ENCODE assay signal across 31 mouse cellular contexts in the genomic region with DNA sequence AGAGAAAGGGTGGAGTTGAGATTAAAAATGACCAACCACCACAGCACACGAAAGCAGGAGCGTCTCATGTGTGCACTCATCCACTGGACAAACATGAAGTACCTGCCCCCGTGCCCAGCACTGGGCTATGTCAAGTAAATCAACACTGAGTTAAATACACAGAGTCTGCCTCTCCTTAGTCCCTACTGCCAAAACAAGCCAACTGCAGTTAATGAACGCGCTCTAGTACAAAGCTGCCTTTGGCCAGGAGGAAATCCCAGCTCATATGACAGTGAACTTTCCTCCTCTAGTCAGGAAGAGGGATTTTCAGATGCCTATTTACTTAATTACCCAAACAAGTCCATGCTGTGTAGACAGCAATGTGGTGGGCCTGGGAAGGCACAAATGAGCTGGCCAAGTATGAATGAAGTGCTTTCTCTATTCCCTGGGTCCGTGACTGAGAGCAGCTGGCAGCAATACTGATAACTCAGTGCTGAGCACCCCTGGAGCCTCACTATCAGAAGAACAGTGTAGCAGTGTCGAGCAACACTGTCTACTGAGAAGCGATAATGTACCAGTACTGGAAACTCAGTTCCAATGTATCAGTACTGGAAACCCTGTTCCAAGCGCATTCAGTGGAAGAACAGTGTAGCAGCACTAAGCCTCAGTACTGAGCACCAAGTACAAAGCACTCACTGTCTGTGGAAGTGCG.
A peak's percentile ranks its signal among the peaks of the same experiment; 100 is the strongest.
DNase-seq lines count a peak whose midpoint lies in the region; ATAC-seq lines count a peak whose summit lies in the region.
"Had no signal": no experiment of that assay in that cellular context is flagged by ENCODE, and none has a peak within 500 bp of the region (broad histone marks: within the 10 kb centered on the region; RNA-seq: fewer than 3 reads in every experiment).

No protein-coding gene starts in this region.

- no peak overlapping the region for H3K4me3 ChIP-seq in lung, embryonic 16.5 days (ENCODE audit: low read length)
- H3K4me3 ChIP-seq in liver, embryonic 15.5 days (replicated peaks), result no peak overlapping the region
- H3K4me3 ChIP-seq in stomach, embryonic 16.5 days (replicated peaks; ENCODE audit: low read length), result no peak overlapping the region
- H3K4me3 ChIP-seq: embryonic facial prominence, embryonic 13.5 days; forebrain, embryonic 13.5 days; heart, embryonic 13.5 days; megakaryocyte, embryonic 14.5 days; midbrain, embryonic 13.5 days had no signal

- no peaks in the 10 kb centered on the region for H3K36me3 ChIP-seq in lung, embryonic 16.5 days (ENCODE audit: control insufficient read depth, insufficient read depth, low read length)
- H3K36me3 ChIP-seq in liver, embryonic 15.5 days (replicated peaks), result no peaks in the 10 kb centered on the region
- no peaks in the 10 kb centered on the region for H3K36me3 ChIP-seq in stomach, embryonic 16.5 days (ENCODE audit: control insufficient read depth, insufficient read depth, low read length)
- H3K36me3 ChIP-seq: embryonic facial prominence, embryonic 13.5 days; G1E; heart, embryonic 13.5 days; midbrain, embryonic 13.5 days had no signal

- H3K27me3 ChIP-seq in lung, embryonic 16.5 days (ENCODE audit: control insufficient read depth, insufficient read depth, low read depth, low read length), result no peaks in the 10 kb centered on the region
- H3K27me3 ChIP-seq in liver, embryonic 15.5 days, result peaks cover 5% of the 10 kb centered on the region; the same call in 1 of the 2 replicates
- H3K27me3 ChIP-seq in stomach, embryonic 16.5 days (ENCODE audit: control insufficient read depth, insufficient read depth, low read length), result no peaks in the 10 kb centered on the region
- H3K27me3 ChIP-seq: CH12.LX; forebrain, embryonic 13.5 days; heart, embryonic 13.5 days; midbrain, embryonic 13.5 days had no signal

- H3K27ac ChIP-seq in lung, embryonic 16.5 days (ENCODE audit: low read length), result no peak overlapping the region
- peak overlapping the region; percentile 26; the same call in 1 of the 2 replicates for H3K27ac ChIP-seq in liver, embryonic 15.5 days (replicated peaks)
- no peak overlapping the region for H3K27ac ChIP-seq in stomach, embryonic 16.5 days (ENCODE audit: low read length)
- H3K27ac ChIP-seq: embryonic facial prominence, embryonic 13.5 days; forebrain, embryonic 13.5 days; heart, embryonic 13.5 days; hindbrain, postnatal 0 days; midbrain, embryonic 13.5 days had no signal

- no peaks in the 10 kb centered on the region for H3K9me3 ChIP-seq in lung, embryonic 16.5 days (ENCODE audit: control insufficient read depth, low read length)
- H3K9me3 ChIP-seq in liver, embryonic 15.5 days (replicated peaks), result no peaks in the 10 kb centered on the region
- H3K9me3 ChIP-seq in stomach, embryonic 16.5 days (replicated peaks; ENCODE audit: control insufficient read depth, low read length), result no peaks in the 10 kb centered on the region
- H3K9me3 ChIP-seq: embryonic facial prominence, embryonic 13.5 days; forebrain, embryonic 13.5 days; G1E; heart, embryonic 13.5 days; megakaryocyte, embryonic 14.5 days; midbrain, embryonic 13.5 days had no signal

- DNase-seq in lung, postnatal 36 days, result no peak
- peak; percentile 46 for DNase-seq in liver
- no peak for DNase-seq in adrenal gland, postnatal 10 days
- DNase-seq in gastrocnemius, adult 18-20 months (ENCODE audit: low spot score), result no peak
- DNase-seq in layer of hippocampus, adult 11-12 months (ENCODE audit: low spot score), result no peak
- DNase-seq: adrenal gland, adult 8-10 months; B cell, adult 2 months; cerebellum, adult 9-11 months; gastrocnemius, postnatal 14 days; heart, adult 18-20 months; heart, postnatal 14 days; kidney, adult 9 months; kidney, postnatal 36 days; layer of hippocampus, adult 9-11 months; lung, adult 2 months; right cerebral cortex, postnatal 25 days; spleen, adult 18-20 months; thymus, adult 2 months had no signal

- 0 out of 2 replicates have a peak, but pooled peaks have one; percentile 26 for ATAC-seq in lung, embryonic 16.5 days (ENCODE audit: low read depth)
- ATAC-seq in liver, embryonic 15.5 days (ENCODE audit: insufficient read depth), result peak; percentile 77
- ATAC-seq in stomach, embryonic 16.5 days (ENCODE audit: insufficient read depth, low FRiP score), result peak; percentile 53; the same call in 1 of the 2 replicates
- ATAC-seq: forebrain, embryonic 13.5 days; hindbrain, postnatal 0 days; intestine, embryonic 16.5 days; midbrain, embryonic 13.5 days; Patski had no signal

- H3K9ac ChIP-seq in lung, embryonic 16.5 days (ENCODE audit: low read length), result no peak overlapping the region
- H3K9ac ChIP-seq in liver, embryonic 15.5 days, result no peak overlapping the region
- no peak overlapping the region for H3K9ac ChIP-seq in stomach, embryonic 16.5 days (ENCODE audit: low read length)
- H3K9ac ChIP-seq: embryonic facial prominence, embryonic 13.5 days; forebrain, embryonic 13.5 days; heart, embryonic 13.5 days; midbrain, embryonic 13.5 days had no signal

- WGBS in lung, embryonic 16.5 days, result 61% methylated on average over 10 of the region's 10 CpGs
- WGBS in liver, embryonic 15.5 days (ENCODE audit: insufficient replicate concordance), result 58% methylated on average over 10 of the region's 10 CpGs
- 54% methylated on average over 10 of the region's 10 CpGs for WGBS in stomach, embryonic 16.5 days

- H3K4me2 ChIP-seq in lung, embryonic 16.5 days (ENCODE audit: low read depth, low read length), result no peak overlapping the region
- H3K4me2 ChIP-seq in liver, embryonic 15.5 days, result peak overlapping the region; percentile 19
- H3K4me2 ChIP-seq in stomach, embryonic 16.5 days (ENCODE audit: low read depth, low read length), result no peak overlapping the region
- H3K4me2 ChIP-seq: embryonic facial prominence, embryonic 13.5 days; forebrain, embryonic 13.5 days; heart, embryonic 13.5 days; midbrain, embryonic 13.5 days had no signal

- H3K4me1 ChIP-seq in lung, embryonic 16.5 days (replicated peaks; ENCODE audit: control insufficient read depth, insufficient read depth, low read length), result 0 out of 2 replicates have a peak, but pooled peaks cover 3% of the 10 kb centered on the region
- peaks cover 26% of the 10 kb centered on the region for H3K4me1 ChIP-seq in liver, embryonic 15.5 days (replicated peaks)
- H3K4me1 ChIP-seq in stomach, embryonic 16.5 days (ENCODE audit: control insufficient read depth, insufficient read depth, low read length), result peaks cover 3% of the 10 kb centered on the region; the same call in 1 of the 2 replicates
- H3K4me1 ChIP-seq: megakaryocyte, embryonic 14.5 days had no signal

Comparison
In these comparisons a context has a peak if more than half of its experiments do, and no peak if none do; other contexts are left out.
1. ATAC-seq: peak in every context shown above with its lines; median percentile 77 in liver, embryonic 15.5 days; 53 in stomach, embryonic 16.5 days; 26 in lung, embryonic 16.5 days.